Mouse (Mus musculus) heart, embryonic 15.5 days (tissue): ENCODE measurements at regions not wholly inside any gene's neighbourhood (a gene's known extent, or its start where the extent isn't known, plus 50 kb on each side); places are given as distances from the start of the nearest gene placed in this dataset.

ENCODE experiments used
- ATAC-seq: fragments of 200-750 bp; cut with Nextera tagmentation; replicated peaks from 2 replicates; pipeline ENCODE4 v1.8.0; 2017; ENCODE audit warnings: low read depth, moderate TSS enrichment; ENCODE audit not compliant: insufficient number of reproducible peaks, insufficient read depth, low FRiP score
- H3K27ac ChIP-seq: fragments of 300-500 bp; sonication (generic); 2 replicates; pipeline ENCODE4 v1.5.1; 2015; ENCODE audit warnings: mild to moderate bottlenecking, inconsistent platforms
- H3K27me3 ChIP-seq: fragments of 300-500 bp; sonication (generic); 2 replicates; pipeline ENCODE4 v1.6.1; 2015; ENCODE audit warnings: inconsistent platforms
- H3K36me3 ChIP-seq: fragments of 300-500 bp; sonication (generic); 2 replicates; pipeline ENCODE4 v1.6.1; 2015; ENCODE audit warnings: mild to moderate bottlenecking, inconsistent platforms
- H3K4me1 ChIP-seq: fragments of 300-500 bp; sonication (generic); replicated peaks from 2 replicates; pipeline ENCODE4 v1.6.1; 2015; ENCODE audit warnings: inconsistent platforms
- H3K4me2 ChIP-seq: fragments of 300-500 bp; sonication (generic); 2 replicates; pipeline ENCODE4 v1.6.1; 2015; ENCODE audit warnings: inconsistent platforms, mild to moderate bottlenecking, moderate library complexity
- H3K4me3 ChIP-seq: fragments of 300-500 bp; sonication (generic); 2 replicates; pipeline ENCODE4 v1.5.1; 2015; ENCODE audit warnings: mild to moderate bottlenecking, inconsistent platforms
- H3K9ac ChIP-seq: fragments of 300-500 bp; sonication (generic); 2 replicates; pipeline ENCODE4 v1.6.1; 2015; ENCODE audit warnings: mild to moderate bottlenecking, inconsistent platforms
- H3K9me3 ChIP-seq: fragments of 300-500 bp; sonication (generic); replicated peaks from 2 replicates; pipeline ENCODE4 v1.6.1; 2016; ENCODE audit warnings: inconsistent platforms
- WGBS: fragments of 180-500 bp; shearing (Covaris S2); methylation state at CpG from one replicate; pipeline ENCODE4 v1.1.7; 2015; ENCODE audit warnings: mixed read lengths; 5-methylcytosine and 5-hydroxymethylcytosine counted together

GRCm38 (mm10) chr6:16064691-16065090 is 344.2 kb downstream of the Mdfic start:
- WGBS, result 82% methylated on average over 8 of the region's 8 CpGs
- no peaks in the 10 kb centered on the region for H3K4me1 ChIP-seq
- no peak overlapping the region for H3K27ac ChIP-seq
- no peaks in the 10 kb centered on the region for H3K27me3 ChIP-seq
- no peak overlapping the region for H3K4me2 ChIP-seq
- no peaks in the 10 kb centered on the region for H3K36me3 ChIP-seq
- H3K4me3 ChIP-seq, result no peak overlapping the region
- no peak for ATAC-seq
- no peak overlapping the region for H3K9ac ChIP-seq
- H3K9me3 ChIP-seq, result no peaks in the 10 kb centered on the region

- WGBS, result 80% methylated on average over 5 of the region's 5 CpGs
- no peak for ATAC-seq
These were observed 344.7 kb downstream of the Mdfic start for GRCm38 (mm10) chr6:16065121-16065520.

GRCm38 (mm10) chr6:16076266-16076665 is 355.8 kb downstream of the Mdfic start:
- Histone ChIP-seq H3K4me1 (no peaks in the 10 kb centered on the region), H3K9ac (no peak overlapping the region), H3K27ac (no peak overlapping the region), H3K4me2 (no peak overlapping the region), H3K27me3 (no peaks in the 10 kb centered on the region), H3K36me3 (no peaks in the 10 kb centered on the region), H3K4me3 (no peak overlapping the region), H3K9me3 (no peaks in the 10 kb centered on the region)
- no peak for ATAC-seq
- WGBS, result 84% methylated on average over 2 of the region's 2 CpGs

More at GRCm38 (mm10) chr6:16065121-16065520, 344.7 kb downstream of the Mdfic start:
- Histone ChIP-seq H3K4me3 (no peak overlapping the region), H3K4me1 (no peaks in the 10 kb centered on the region), H3K9ac (no peak overlapping the region), H3K9me3 (no peaks in the 10 kb centered on the region), H3K4me2 (no peak overlapping the region), H3K27me3 (no peaks in the 10 kb centered on the region), H3K36me3 (no peaks in the 10 kb centered on the region), H3K27ac (no peak overlapping the region)

GRCm38 (mm10) chr6:16077195-16077810 is 356.8 kb downstream of the Mdfic start:
- no peak overlapping the region for H3K4me3 ChIP-seq
- H3K4me1 ChIP-seq, result no peaks in the 10 kb centered on the region
- H3K9me3 ChIP-seq, result no peaks in the 10 kb centered on the region
- 73% methylated on average over 4 of the region's 4 CpGs for WGBS
- no peaks in the 10 kb centered on the region for H3K27me3 ChIP-seq
- no peak overlapping the region for H3K27ac ChIP-seq
- H3K9ac ChIP-seq, result no peak overlapping the region
- no peak overlapping the region for H3K4me2 ChIP-seq
- no peaks in the 10 kb centered on the region for H3K36me3 ChIP-seq
- no peak for ATAC-seq

GRCm38 (mm10) chr6:16077917-16078316 is 357.5 kb downstream of the Mdfic start:
- Histone ChIP-seq H3K36me3 (no peaks in the 10 kb centered on the region), H3K9me3 (no peaks in the 10 kb centered on the region), H3K4me3 (no peak overlapping the region), H3K27ac (no peak overlapping the region), H3K4me2 (no peak overlapping the region), H3K4me1 (no peaks in the 10 kb centered on the region), H3K9ac (no peak overlapping the region), H3K27me3 (no peaks in the 10 kb centered on the region)
- no peak for ATAC-seq

- no peak for ATAC-seq
- Histone ChIP-seq H3K27me3 (no peaks in the 10 kb centered on the region), H3K27ac (no peak overlapping the region), H3K4me3 (no peak overlapping the region), H3K9ac (no peak overlapping the region), H3K9me3 (no peaks in the 10 kb centered on the region), H3K36me3 (no peaks in the 10 kb centered on the region), H3K4me1 (no peaks in the 10 kb centered on the region), H3K4me2 (no peak overlapping the region)
- WGBS, result 82% methylated on average over 7 of the region's 7 CpGs
These were observed 366.6 kb downstream of the Mdfic start for GRCm38 (mm10) chr6:16086952-16087537.

- Histone ChIP-seq H3K27ac (no peak overlapping the region), H3K36me3 (no peaks in the 10 kb centered on the region), H3K27me3 (no peaks in the 10 kb centered on the region), H3K9me3 (no peaks in the 10 kb centered on the region), H3K4me3 (no peak overlapping the region), H3K4me1 (no peaks in the 10 kb centered on the region), H3K4me2 (no peak overlapping the region), H3K9ac (no peak overlapping the region)
- ATAC-seq, result no peak
These were observed 378.3 kb downstream of the Mdfic start for GRCm38 (mm10) chr6:16098761-16099160.

- no peaks in the 10 kb centered on the region for H3K27me3 ChIP-seq
- H3K4me2 ChIP-seq, result no peak overlapping the region
- H3K36me3 ChIP-seq, result no peaks in the 10 kb centered on the region
- no peak overlapping the region for H3K4me3 ChIP-seq
- WGBS, result 63% methylated on average over 3 of the region's 3 CpGs
- ATAC-seq, result no peak
- H3K9me3 ChIP-seq, result no peaks in the 10 kb centered on the region
- H3K4me1 ChIP-seq, result no peaks in the 10 kb centered on the region
- H3K27ac ChIP-seq, result no peak overlapping the region
- no peak overlapping the region for H3K9ac ChIP-seq
These were observed 420.5 kb downstream of the Mdfic start for GRCm38 (mm10) chr6:16141009-16141408.

- H3K9me3 ChIP-seq, result no peaks in the 10 kb centered on the region
- H3K36me3 ChIP-seq, result no peaks in the 10 kb centered on the region
- no peak overlapping the region for H3K4me2 ChIP-seq
- ATAC-seq, result no peak
- H3K9ac ChIP-seq, result no peak overlapping the region
- no peaks in the 10 kb centered on the region for H3K4me1 ChIP-seq
- no peaks in the 10 kb centered on the region for H3K27me3 ChIP-seq
- no peak overlapping the region for H3K4me3 ChIP-seq
- no peak overlapping the region for H3K27ac ChIP-seq
- 51% methylated on average over 6 of the region's 6 CpGs for WGBS
These were observed 424.1 kb downstream of the Mdfic start for GRCm38 (mm10) chr6:16144538-16144937.

GRCm38 (mm10) chr6:16150535-16150934 is 430.1 kb downstream of the Mdfic start:
- WGBS, result 82% methylated on average over 3 of the region's 3 CpGs
- no peak for ATAC-seq
- Histone ChIP-seq H3K4me3 (no peak overlapping the region), H3K36me3 (no peaks in the 10 kb centered on the region), H3K4me2 (no peak overlapping the region), H3K9ac (no peak overlapping the region), H3K27me3 (no peaks in the 10 kb centered on the region), H3K27ac (no peak overlapping the region), H3K9me3 (no peaks in the 10 kb centered on the region), H3K4me1 (no peaks in the 10 kb centered on the region)

GRCm38 (mm10) chr6:16151478-16151877 is 431.0 kb downstream of the Mdfic start:
- H3K4me2 ChIP-seq, result no peak overlapping the region
- no peak overlapping the region for H3K4me3 ChIP-seq
- no peak overlapping the region for H3K27ac ChIP-seq
- H3K27me3 ChIP-seq, result no peaks in the 10 kb centered on the region
- no peaks in the 10 kb centered on the region for H3K4me1 ChIP-seq
- no peaks in the 10 kb centered on the region for H3K9me3 ChIP-seq
- no peak for ATAC-seq
- no peaks in the 10 kb centered on the region for H3K36me3 ChIP-seq
- H3K9ac ChIP-seq, result no peak overlapping the region

- 34% methylated on average over 6 of the region's 6 CpGs for WGBS
- Histone ChIP-seq H3K27me3 (no peaks in the 10 kb centered on the region), H3K27ac (no peak overlapping the region), H3K36me3 (no peaks in the 10 kb centered on the region), H3K4me1 (no peaks in the 10 kb centered on the region), H3K4me2 (no peak overlapping the region), H3K4me3 (no peak overlapping the region), H3K9ac (no peak overlapping the region), H3K9me3 (no peaks in the 10 kb centered on the region)
- ATAC-seq, result no peak
These were observed 432.2 kb downstream of the Mdfic start for GRCm38 (mm10) chr6:16152691-16153090.
